Mouse (Mus musculus) heart, adult 2 months (tissue): ENCODE results near the gene Slc38a10. TPM values are rescaled to one million over a fixed set of nuclear protein-coding genes. Genes with fewer than 3 reads are reported as not detected.

Source experiments
- DNase-seq, 2 experiments: peaks; one replicate each; pipeline ENCODE4 v3.0.0; 2021
- H3K27ac ChIP-seq: fragments of 200-600 bp; 2 replicates; pipeline ENCODE4 v1.8.1; 2022
- H3K27me3 ChIP-seq: fragments of 200-500 bp; 2 replicates; pipeline ENCODE4 v1.6.1; 2012; ENCODE audit warnings: mild to moderate bottlenecking, low read length, inconsistent platforms, mixed read lengths; ENCODE audit not compliant: control insufficient read depth, insufficient read depth
- H3K36me3 ChIP-seq: fragments of 200-500 bp; 2 replicates; pipeline ENCODE4 v1.6.1; 2012; ENCODE audit warnings: low read length, inconsistent platforms; ENCODE audit not compliant: control insufficient read depth, insufficient read depth
- H3K4me1 ChIP-seq: fragments of 200-500 bp; 2 replicates; pipeline ENCODE4 v1.6.1; 2011; ENCODE audit warnings: low read length; ENCODE audit not compliant: control insufficient read depth, insufficient read depth
- H3K4me3 ChIP-seq: fragments of 200-600 bp; 2 replicates; pipeline ENCODE4 v1.8.1; 2022
- H3K79me2 ChIP-seq: fragments of 200-500 bp; replicated peaks from 2 replicates; pipeline ENCODE4 v1.6.1; 2012; ENCODE audit warnings: mild to moderate bottlenecking, inconsistent platforms, low read length, moderate library complexity, mixed read lengths; ENCODE audit not compliant: control insufficient read depth, insufficient read depth
- H3K9ac ChIP-seq: fragments of 200-500 bp; 2 replicates; pipeline ENCODE4 v1.6.1; 2012; ENCODE audit warnings: low read depth, mild to moderate bottlenecking, control low read depth, inconsistent platforms, low read length, mixed read lengths
- CTCF ChIP-seq: fragments of 200-600 bp; IDR thresholded peaks from 2 replicates; pipeline ENCODE4 v1.8.1; 2022; ENCODE audit warnings: antibody characterized with exemption, mild to moderate bottlenecking, moderate library complexity
- EP300 ChIP-seq: fragments of 200-500 bp; IDR thresholded peaks from 2 replicates; pipeline ENCODE4 v1.6.1; 2011; ENCODE audit warnings: low read depth, low read length, control low read depth; ENCODE audit not compliant: insufficient read depth
- POLR2A ChIP-seq: fragments of 200-500 bp; IDR thresholded peaks from 2 replicates; pipeline ENCODE4 v1.6.1; 2011; ENCODE audit warnings: mild to moderate bottlenecking, low read depth, low read length, control low read depth; ENCODE audit not compliant: insufficient read depth
- WGBS: fragments of 180-500 bp; shearing (Covaris S2); methylation state at CpG from one replicate; pipeline ENCODE4 v1.1.7; 2018; 5-methylcytosine and 5-hydroxymethylcytosine counted together
- intact Hi-C: fragments of 180-260 bp; cut with DNase I; formaldehyde crosslinking; loops from one replicate; pipeline ENCODE4 v1.15.1; 2025
- polyA plus RNA-seq: library from polyadenylated mRNA; depleted of rRNA; stranded (reverse); fragments of >200 nt; gene quantifications from 2 replicates; pipeline ENCODE4 v1.2.3, GENCODE M21; 2012
- total RNA-seq, 2 experiments: library from RNA; stranded (reverse); gene quantifications; 2 replicates each; pipeline ENCODE4 v1.2.3; 2021

Gene Slc38a10
- total and polyA plus RNA-seq, 3 experiments, result 83.1 to 89.6 (median 84.5) TPM

DNA sequence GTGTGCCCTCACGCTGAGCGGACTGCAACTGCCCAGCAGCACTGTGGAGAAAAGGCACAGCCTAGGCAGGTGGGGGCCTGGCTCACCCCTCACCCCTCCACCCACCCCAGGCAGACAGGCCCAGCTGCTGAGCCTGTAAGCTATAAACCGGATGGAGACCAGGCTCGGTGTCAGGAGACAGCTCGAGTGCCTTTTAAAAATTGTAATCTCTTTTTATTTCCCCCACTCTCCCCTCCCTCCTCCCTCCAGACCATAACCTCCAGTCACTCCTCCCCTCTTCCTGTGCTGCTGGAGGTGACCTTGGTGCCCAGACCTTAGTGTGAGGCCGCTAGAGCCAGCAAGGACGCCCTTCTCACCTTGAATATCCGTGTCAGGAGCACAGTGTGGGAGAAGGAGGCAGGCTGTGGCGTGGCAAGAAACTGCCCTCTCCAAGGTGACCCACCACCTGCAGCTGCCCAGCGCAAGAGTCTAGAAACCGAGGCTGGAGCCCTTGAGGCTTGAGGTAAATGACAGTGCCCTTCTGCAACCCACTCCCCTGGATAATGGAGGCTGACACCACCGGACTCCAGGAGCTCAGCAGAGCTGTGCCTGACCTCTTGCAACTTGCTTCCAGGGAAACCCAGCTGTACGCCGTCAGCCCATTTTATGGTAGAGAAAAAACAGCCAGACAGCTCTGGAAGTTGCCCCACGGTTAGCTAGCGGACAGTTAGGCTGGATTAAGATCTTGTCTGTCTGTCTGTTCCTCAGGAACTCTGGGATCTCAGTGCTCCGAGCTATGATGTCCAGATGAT is 13.5 kb upstream of the Slc38a10 start:
- no peaks in the 10 kb centered on the region for H3K79me2 ChIP-seq
- intact Hi-C loops, result loop anchor here (5.0 kb wide), 1 partner anchor 143 kb away; no protein-coding TSS in a partner anchor
- 45% methylated on average over 17 of the region's 17 CpGs for WGBS
- TF ChIP-seq POLR2A (peak; percentile 62; the same call in 1 of the 2 replicates), EP300 (0 out of 2 replicates have a peak, but pooled peaks have one; percentile 50), CTCF (no peak)
- peak overlapping the region; percentile 77 for H3K9ac ChIP-seq
- H3K4me1 ChIP-seq, result peaks cover 1% of the 10 kb centered on the region; the same call in 1 of the 2 replicates
- peak overlapping the region; percentile 89 for H3K27ac ChIP-seq
- no peaks in the 10 kb centered on the region for H3K27me3 ChIP-seq
- no peaks in the 10 kb centered on the region for H3K36me3 ChIP-seq
- peak overlapping the region; percentile 37 for H3K4me3 ChIP-seq
- peak in 1 of 2 experiments; percentile 64 for DNase-seq

GRCm38 (mm10) chr11:120164028-120164427 is 12.9 kb upstream of the Slc38a10 start:
- Histone ChIP-seq H3K36me3 (no peaks in the 10 kb centered on the region), H3K4me3 (no peak overlapping the region), H3K4me1 (peaks cover 5% of the 10 kb centered on the region), H3K79me2 (no peaks in the 10 kb centered on the region), H3K9ac (peak overlapping the region; percentile 77), H3K27me3 (no peaks in the 10 kb centered on the region), H3K27ac (peak overlapping the region; percentile 89)
- DNase-seq, result no peak
- intact Hi-C loops, result no loop called here
- TF ChIP-seq EP300 (no peak), CTCF (no peak), POLR2A (no peak)
- 63% methylated on average over 5 of the region's 5 CpGs for WGBS

GRCm38 (mm10) chr11:120163207-120163606 is 12.1 kb upstream of the Slc38a10 start:
- DNase-seq, result no peak
- Histone ChIP-seq H3K27ac (no peak overlapping the region), H3K27me3 (no peaks in the 10 kb centered on the region), H3K36me3 (no peaks in the 10 kb centered on the region), H3K4me1 (peaks cover 7% of the 10 kb centered on the region), H3K9ac (no peak overlapping the region), H3K4me3 (no peak overlapping the region), H3K79me2 (no peaks in the 10 kb centered on the region)
- intact Hi-C loops, result no loop called here
- peak; percentile 44 for TF ChIP-seq CTCF
- no peak for TF ChIP-seq EP300
- TF ChIP-seq POLR2A, result no peak
- 98% methylated on average over 3 of the region's 3 CpGs for WGBS

- intact Hi-C loops, result no loop called here
- peaks cover 7% of the 10 kb centered on the region for H3K4me1 ChIP-seq
- H3K27me3 ChIP-seq, result no peaks in the 10 kb centered on the region
- H3K79me2 ChIP-seq, result no peaks in the 10 kb centered on the region
- H3K36me3 ChIP-seq, result no peaks in the 10 kb centered on the region
- TF ChIP-seq POLR2A (no peak), EP300 (no peak), CTCF (no peak)
- no peak for DNase-seq
- no peak overlapping the region for H3K9ac ChIP-seq
- no peak overlapping the region for H3K27ac ChIP-seq
- H3K4me3 ChIP-seq, result no peak overlapping the region
- 66% methylated on average over 4 of the region's 4 CpGs for WGBS
These were observed 10.1 kb upstream of the Slc38a10 start for GRCm38 (mm10) chr11:120161245-120161644.

GRCm38 (mm10) chr11:120160478-120160877 is 9.3 kb upstream of the Slc38a10 start:
- Histone ChIP-seq H3K9ac (no peak overlapping the region), H3K79me2 (no peaks in the 10 kb centered on the region), H3K27ac (no peak overlapping the region), H3K36me3 (no peaks in the 10 kb centered on the region), H3K4me3 (no peak overlapping the region), H3K4me1 (peaks cover 7% of the 10 kb centered on the region), H3K27me3 (no peaks in the 10 kb centered on the region)
- DNase-seq, result no peak
- intact Hi-C loops, result no loop called here
- TF ChIP-seq EP300 (no peak), CTCF (peak; percentile 67), POLR2A (no peak)
- 82% methylated on average over 4 of the region's 4 CpGs for WGBS

- no peak for DNase-seq
- intact Hi-C loops, result no loop called here
These were observed 8.5 kb upstream of the Slc38a10 start for GRCm38 (mm10) chr11:120159653-120160052.

More at GRCm38 (mm10) chr11:120159653-120160052, 8.5 kb upstream of the Slc38a10 start:
- Histone ChIP-seq H3K4me1 (peaks cover 7% of the 10 kb centered on the region), H3K27ac (no peak overlapping the region), H3K27me3 (no peaks in the 10 kb centered on the region), H3K9ac (no peak overlapping the region), H3K36me3 (no peaks in the 10 kb centered on the region), H3K4me3 (no peak overlapping the region), H3K79me2 (no peaks in the 10 kb centered on the region)
- TF ChIP-seq POLR2A, result no peak
- peak; percentile 38 for TF ChIP-seq CTCF
- 52% methylated on average over 5 of the region's 5 CpGs for WGBS
